Mouse (Mus musculus): Measurements from ENCODE around the gene Thada.

DNA sequence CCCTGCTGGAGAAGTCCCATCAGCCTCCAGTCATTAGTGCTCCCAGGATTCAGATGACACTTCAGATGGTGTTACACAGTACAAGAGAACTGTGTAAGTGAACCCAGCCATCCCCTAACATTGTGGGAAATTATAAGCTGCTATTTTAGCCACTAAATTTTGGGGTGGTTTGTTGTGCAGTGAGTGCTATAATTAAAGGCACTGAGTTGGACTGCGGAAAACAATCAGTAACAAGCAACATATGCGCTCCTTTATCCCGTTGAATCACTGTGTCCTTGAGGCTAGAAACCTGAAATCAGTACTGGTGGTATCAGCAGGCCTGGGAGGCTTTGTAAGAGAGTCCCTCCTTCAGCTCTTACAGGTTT is 113.2 kb downstream of the Thada start:
- TF ChIP-seq CTCF (IDR thresholded peaks at IDR 0.05) (no peak), EP300 (IDR thresholded peaks at IDR 0.05) (no peak)
